Mouse (Mus musculus) cerebellum, postnatal 10 days (tissue): ENCODE data around the gene Lsm2.
"Not testable (repeated sequence)": the region's sequence is repeated elsewhere in the genome, so short reads cannot be mapped to it uniquely, and the experiment has no call there.

ENCODE experiments used
- DNase-seq, 2 experiments: peaks; one replicate each; pipeline ENCODE4 v3.0.0; 2021; ENCODE audit warnings: mixed read lengths in 2 of 2

Gene Lsm2

DNA sequence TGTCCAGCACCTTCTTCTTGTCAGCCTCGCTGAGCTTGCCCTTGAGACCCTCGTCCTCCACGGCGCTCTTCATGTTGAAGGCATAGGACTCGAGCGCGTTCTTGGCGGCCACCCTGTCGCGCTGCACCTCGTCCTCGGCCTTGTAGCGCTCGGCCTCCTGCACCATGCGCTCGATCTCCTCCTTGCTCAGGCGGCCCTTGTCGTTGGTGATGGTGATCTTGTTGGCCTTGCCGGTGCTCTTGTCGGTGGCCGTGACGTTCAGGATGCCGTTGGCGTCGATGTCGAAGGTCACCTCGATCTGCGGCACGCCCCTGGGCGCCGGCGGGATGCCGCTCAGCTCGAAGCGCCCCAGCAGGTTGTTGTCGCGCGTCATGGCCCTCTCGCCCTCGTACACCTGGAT is 24.4 kb upstream of the Lsm2 start:
- not testable (repeated sequence) for DNase-seq

DNA sequence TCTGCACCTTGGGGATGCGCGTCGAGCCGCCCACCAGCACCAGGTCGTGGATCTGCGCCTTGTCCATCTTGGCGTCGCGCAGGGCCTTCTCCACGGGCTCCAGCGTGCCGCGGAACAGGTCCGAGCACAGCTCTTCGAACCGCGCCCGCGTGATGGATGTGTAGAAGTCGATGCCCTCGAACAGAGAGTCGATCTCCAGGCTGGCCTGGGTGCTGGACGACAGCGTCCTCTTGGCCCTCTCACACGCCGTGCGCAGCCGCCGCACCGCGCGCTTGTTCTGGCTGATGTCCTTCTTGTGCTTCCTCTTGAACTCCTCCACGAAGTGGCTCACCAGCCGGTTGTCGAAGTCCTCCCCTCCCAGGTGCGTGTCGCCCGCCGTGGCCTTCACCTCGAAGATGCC is 23.7 kb upstream of the Lsm2 start:
- DNase-seq = not testable (repeated sequence)

DNA sequence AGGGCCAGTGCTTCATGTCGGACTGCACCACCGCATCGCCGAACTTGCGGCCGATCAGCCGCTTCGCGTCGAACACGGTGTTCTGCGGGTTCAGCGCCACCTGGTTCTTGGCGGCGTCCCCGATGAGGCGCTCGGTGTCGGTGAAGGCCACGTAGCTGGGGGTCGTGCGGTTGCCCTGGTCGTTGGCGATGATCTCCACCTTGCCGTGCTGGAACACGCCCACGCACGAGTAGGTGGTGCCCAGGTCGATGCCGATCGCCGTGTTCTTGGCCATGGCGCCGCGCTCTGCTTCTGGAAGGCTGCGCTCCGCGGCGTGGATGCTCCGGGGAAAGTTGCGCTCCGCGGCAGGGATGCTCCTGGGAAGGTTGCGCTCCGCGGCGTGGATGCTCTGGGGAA is 22.9 kb upstream of the Lsm2 start:
- DNase-seq = peak in 1 of 2 experiments; percentile 45

DNA sequence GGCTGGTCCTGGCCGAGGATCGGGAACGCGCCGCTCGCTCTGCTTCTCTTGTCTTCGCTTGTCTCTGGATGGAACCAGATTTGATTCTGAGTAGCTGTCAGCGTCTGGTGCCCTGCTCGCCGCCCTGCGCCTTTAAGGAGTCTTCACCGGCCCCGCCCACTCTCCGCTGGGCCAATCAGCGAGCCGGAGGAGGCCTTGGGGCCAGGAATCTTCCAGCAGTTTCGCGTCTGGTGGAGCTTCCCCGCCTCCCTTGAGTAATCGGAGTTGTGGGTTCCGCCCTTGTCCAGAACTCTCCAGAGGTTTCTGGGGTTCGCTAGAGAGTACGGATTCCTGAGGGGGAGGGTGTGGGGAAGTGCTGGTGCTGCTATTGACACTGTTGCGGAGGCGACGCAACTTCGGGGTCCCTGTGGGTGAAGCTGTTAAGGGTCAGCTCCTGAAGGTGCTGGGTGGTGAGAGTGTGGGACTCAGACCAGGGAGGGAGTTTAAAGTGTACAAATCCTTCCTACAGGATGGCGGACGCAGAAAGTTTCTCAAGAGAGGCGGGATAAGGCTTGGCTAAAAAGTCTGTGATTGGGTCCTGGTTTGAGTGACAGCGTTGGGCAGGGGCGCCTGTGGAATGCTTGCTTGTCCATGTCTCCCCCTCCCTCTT is 22.4 kb upstream of the Lsm2 start, which contains the start of gene Hspa1b:
Gene Hspa1b (minus strand): TSS at position 109 of the 649 bp plus-strand sequence.
- DNase-seq = peak; percentile 77 to 79

GRCm38 (mm10) chr17:34959881-34960515 is 21.7 kb upstream of the Lsm2 start:
- DNase-seq = no peak

DNA sequence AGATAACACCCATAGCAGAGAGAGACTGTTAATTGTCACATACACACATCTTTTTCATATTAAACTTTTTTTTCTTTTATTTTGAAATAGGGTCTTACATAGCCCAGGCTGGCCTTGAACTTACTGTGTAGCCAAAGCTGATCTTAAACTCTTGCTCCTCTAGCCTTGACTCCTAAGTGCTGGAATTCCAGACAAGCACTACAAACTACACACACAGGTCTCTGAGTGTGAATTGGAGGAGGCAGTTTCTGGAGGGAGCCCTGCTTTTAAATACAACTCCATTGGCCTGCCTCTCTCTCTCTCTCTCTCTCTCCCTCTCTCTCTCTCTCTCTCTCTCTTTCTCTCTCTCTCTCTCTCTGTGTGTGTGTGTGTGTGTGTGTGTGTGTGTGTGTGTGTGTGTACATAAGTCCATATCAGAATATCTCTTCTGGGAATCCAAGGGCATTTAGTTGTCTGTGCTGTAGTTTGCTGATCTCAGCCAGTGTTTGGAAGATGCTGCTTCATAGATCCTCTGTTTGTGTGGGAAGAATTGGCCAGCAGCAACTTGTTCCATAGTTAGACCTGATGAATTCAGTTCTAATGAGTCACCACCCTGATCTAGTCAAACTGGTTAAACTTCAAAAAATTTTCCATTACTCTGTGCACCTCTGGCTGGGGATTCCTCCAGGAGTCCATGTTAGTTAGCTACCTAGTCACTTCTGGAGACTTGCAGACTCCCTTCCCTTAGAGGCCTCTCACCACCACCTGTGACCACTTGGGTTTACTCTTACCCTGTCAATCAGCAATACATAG is 20.8 kb upstream of the Lsm2 start:
- no peak for DNase-seq

DNA sequence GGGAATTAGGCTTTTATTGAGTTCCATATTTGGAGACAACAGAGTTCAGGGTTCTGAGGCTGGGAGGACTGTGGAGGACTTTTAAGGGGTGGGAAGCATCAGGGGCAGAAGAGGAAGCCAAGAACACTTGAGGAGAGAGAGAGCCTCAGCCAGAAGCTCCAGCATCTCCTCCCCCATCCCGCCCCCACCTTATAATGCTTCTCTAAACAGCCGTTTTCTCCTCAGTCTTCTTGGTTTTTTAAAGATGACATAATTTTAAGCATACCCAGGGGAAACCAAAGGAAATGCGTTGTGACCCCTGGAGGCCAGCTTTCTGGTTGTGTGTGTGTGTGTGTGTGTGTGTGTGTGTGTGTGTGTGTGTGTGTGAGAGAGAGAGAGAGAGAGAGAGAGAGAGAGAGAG is 19.5 kb upstream of the Lsm2 start:
- DNase-seq = no peak

DNA sequence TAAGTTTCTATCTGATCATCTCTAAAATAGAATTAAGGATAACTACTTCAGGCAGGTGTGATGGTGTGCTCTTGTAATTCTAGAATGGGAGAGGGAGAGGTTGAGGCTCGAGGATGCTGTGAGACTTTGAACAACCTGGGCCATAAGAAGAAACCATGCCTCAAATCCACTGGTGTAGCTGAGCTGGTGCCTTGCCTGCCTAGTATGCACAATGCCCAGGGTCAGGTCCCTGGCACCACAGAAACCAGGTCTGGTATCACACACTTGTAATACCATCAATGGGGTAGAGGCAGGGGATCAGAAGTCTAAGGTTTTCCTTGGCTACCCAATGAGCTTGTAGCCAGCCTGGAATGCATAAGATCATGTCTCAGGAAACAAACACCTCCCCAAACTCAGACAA is 18.8 kb upstream of the Lsm2 start:
- no peak for DNase-seq

GRCm38 (mm10) chr17:34964640-34965049 is 17.0 kb upstream of the Lsm2 start:
- DNase-seq = no peak

GRCm38 (mm10) chr17:34965627-34966026 is 16.0 kb upstream of the Lsm2 start:
- no peak for DNase-seq

GRCm38 (mm10) chr17:34969822-34970221 is 11.8 kb upstream of the Lsm2 start, which contains the start of gene Gm20481:
Gm20481 (plus strand) TSS chr17:34969912.
- DNase-seq = not testable (repeated sequence)

DNA sequence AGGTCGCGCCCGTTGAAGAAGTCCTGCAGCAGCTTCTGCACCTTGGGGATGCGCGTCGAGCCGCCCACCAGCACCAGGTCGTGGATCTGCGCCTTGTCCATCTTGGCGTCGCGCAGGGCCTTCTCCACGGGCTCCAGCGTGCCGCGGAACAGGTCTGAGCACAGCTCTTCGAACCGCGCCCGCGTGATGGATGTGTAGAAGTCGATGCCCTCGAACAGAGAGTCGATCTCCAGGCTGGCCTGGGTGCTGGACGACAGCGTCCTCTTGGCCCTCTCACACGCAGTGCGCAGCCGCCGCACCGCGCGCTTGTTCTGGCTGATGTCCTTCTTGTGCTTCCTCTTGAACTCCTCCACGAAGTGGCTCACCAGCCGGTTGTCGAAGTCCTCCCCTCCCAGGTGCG is 10.8 kb upstream of the Lsm2 start:
- not testable (repeated sequence) for DNase-seq

- DNase-seq = peak in 1 of 2 experiments; percentile 24
Measured at GRCm38 (mm10) chr17:34971694-34972068, 10.0 kb upstream of the Lsm2 start.

DNA sequence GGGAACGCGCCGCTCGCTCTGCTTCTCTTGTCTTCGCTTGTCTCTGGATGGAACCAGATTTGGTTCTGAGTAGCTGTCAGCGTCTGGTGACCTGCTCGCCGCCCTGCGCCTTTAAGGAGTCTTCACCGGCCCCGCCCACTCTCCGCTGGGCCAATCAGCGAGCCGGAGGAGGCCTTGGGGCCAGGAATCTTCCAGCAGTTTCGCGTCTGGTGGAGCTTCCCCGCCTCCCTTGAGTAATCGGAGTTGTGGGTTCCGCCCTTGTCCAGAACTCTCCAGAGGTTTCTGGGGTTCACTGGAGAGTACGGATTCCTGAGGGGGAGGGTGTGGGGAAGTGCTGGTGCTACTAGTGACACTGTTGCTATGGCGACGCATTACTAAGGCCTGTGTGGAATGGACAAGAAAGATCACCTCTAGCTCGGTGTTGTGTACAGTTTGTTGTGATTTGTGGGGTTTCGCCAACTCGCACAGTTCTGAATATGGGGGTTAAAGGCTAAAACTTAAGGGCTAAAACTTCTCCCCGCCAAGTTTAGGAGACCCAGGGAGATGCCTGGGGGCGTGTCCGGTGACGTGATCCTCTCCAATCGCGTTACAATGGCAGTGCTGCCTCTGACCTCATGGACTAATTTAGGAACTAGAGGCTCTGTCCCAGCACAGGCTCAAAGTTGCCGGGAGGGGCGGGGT is 9.5 kb upstream of the Lsm2 start, which contains the start of the genes Hspa1a and Hspa1l:
Gene Hspa1a (minus strand): TSS at position 88 of the 681 bp plus-strand sequence.
Gene Hspa1l (plus strand): TSS at position 635 of the 681 bp plus-strand sequence.
- peak; percentile 77 to 78 for DNase-seq

GRCm38 (mm10) chr17:34975581-34976492 is 5.8 kb upstream of the Lsm2 start:
- no peak for DNase-seq

DNA sequence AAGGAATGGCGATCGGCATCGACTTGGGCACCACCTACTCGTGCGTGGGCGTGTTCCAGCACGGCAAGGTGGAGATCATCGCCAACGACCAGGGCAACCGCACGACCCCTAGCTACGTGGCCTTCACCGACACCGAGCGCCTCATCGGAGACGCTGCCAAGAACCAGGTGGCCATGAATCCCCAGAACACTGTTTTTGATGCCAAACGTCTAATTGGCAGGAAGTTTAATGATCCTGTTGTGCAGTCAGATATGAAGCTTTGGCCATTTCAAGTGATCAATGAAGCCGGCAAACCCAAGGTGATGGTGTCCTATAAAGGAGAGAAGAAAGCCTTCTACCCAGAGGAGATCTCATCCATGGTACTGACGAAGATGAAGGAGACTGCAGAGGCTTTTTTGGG is 4.7 kb upstream of the Lsm2 start:
- DNase-seq = no peak

DNA sequence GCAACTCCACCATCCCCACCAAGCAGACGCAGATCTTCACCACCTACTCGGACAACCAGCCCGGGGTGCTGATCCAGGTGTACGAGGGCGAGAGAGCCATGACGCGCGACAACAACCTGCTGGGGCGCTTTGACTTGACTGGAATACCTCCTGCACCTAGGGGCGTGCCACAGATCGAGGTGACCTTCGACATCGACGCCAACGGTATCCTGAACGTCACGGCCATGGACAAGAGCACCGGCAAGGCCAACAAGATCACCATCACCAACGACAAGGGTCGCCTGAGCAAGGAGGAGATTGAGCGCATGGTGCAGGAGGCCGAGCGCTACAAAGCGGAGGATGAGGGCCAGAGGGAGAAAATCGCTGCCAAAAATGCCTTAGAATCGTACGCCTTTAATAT is 3.4 kb upstream of the Lsm2 start:
- no peak for DNase-seq

GRCm38 (mm10) chr17:34979631-34980030 is 2.0 kb upstream of the Lsm2 start:
- no peak for DNase-seq

DNA sequence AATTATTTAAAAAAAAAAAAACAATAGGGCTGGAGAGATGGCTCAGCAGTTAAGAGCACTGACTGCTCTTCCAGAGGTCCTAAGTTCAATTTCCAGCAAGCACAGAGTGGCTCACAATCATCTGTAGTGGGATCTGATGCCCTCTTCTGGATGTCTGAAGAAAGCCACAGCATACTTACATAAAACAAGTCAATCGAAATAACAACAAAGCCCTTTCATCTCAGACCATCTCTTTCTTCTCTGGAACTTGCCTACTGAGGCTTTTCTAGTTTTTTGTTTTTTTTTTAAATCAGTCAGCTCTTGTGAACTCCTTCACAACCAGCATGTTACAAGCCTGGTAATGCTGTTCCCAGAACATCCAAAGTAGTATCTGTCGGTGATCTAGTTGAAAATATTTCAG is 1.0 kb upstream of the Lsm2 start:
- DNase-seq = peak; percentile 50 to 60

DNA sequence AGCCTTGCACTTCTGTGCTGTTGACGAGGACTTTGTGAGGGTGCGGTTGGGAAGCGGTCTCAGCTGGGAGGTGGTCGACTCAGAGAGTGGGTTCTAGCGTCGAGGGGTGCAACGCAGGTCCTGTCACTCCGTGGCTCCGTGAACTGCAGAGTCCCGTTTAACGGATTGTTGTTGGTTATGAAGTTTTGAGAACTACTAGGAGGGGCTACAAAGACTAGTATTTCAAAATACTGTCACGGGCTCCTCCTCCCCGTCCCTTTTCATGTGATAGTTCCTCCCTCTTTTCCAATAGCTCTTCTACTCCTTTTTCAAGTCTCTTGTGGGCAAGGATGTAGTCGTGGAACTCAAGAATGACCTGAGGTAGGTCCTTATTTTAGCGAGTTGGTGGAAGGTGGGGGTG is 666 bp downstream of the Lsm2 start:
- no peak for DNase-seq

DNA sequence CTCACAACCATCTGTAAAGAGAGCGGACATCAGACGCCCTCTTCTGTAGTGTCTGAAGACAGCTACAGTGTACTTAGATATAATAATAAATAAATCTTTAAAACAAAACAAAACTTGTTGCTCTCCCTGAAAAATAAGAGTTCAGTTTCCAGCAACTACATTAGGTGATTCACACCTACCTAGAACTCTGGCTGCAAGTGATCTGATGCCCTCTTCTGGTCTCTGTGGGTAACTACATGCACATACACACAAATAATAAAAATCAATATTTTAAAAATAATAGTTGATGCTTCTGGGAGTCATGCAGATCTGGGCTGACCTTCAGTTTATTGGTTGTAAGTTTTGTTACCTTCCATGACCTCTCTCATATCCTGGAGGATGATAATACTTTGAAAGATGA is 2.6 kb downstream of the Lsm2 start:
- peak; percentile 37 to 57 for DNase-seq

- no peak for DNase-seq
Measured at GRCm38 (mm10) chr17:34994751-34995150, 13.1 kb downstream of the Lsm2 start.
